Mouse (Mus musculus): ENCODE data around the gene Pgm1.

DNA sequence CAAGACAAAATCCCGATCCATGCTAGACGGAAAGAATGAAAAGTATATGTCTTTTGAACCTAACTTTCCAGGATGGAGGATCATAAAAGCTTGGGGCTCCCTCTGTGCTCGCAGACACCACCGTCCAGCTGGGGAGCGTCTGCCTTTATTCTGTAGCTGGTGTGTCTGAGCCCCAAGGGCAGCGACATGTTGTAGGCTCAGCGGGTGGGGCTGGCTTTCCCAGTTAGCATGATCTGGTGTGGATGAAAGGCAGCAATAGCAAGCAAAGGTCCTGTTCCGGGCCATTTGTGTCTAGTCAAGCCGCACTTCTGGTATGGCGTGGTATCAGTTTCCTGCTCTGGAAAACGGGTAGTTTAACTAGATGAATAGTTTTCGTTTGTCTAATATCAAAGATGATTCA is 56.4 kb downstream of the Pgm1 start:
- no peak for TF ChIP-seq CTCF (IDR thresholded peaks at IDR 0.05; ENCODE audit: borderline replicate concordance, control insufficient read depth, extremely low read depth, insufficient read depth, low read length, poor library complexity)
- no peak for TF ChIP-seq POLR2A (IDR thresholded peaks at IDR 0.05; ENCODE audit: control insufficient read depth, extremely low read depth, insufficient read depth, low read length, poor library complexity)
